Mouse (Mus musculus) midbrain, postnatal 0 days (tissue): ENCODE results near the gene Shb. TPM values are rescaled to one million over a fixed set of nuclear protein-coding genes. Genes with fewer than 3 reads are reported as not detected.
A peak's percentile ranks its signal among the peaks of the same experiment; 100 is the strongest.

ENCODE experiments used
- ATAC-seq: fragments of 200-750 bp; cut with Nextera tagmentation; 2 replicates; pipeline ENCODE4 v1.8.0; 2017; ENCODE audit warnings: moderate number of reproducible peaks, mild to moderate bottlenecking, moderate TSS enrichment, moderate library complexity; ENCODE audit not compliant: low FRiP score
- DNase-seq: peaks from one replicate; pipeline ENCODE4 v3.0.0-alpha.2; 2015; ENCODE audit warnings: low spot score
- H3K27ac ChIP-seq: fragments of 300-500 bp; sonication (generic); 2 replicates; pipeline ENCODE4 v1.5.1; 2014; ENCODE audit warnings: low read depth, mild to moderate bottlenecking, low read length, mixed read lengths
- H3K27me3 ChIP-seq: fragments of 300-500 bp; sonication (generic); 2 replicates; pipeline ENCODE4 v1.6.1; 2014; ENCODE audit warnings: low read length, control low read depth, mixed read lengths; ENCODE audit not compliant: insufficient read depth
- H3K36me3 ChIP-seq: fragments of 300-500 bp; sonication (generic); 2 replicates; pipeline ENCODE4 v1.6.1; 2014; ENCODE audit warnings: low read length, control low read depth, mixed read lengths; ENCODE audit not compliant: insufficient read depth
- H3K4me1 ChIP-seq: fragments of 300-500 bp; sonication (generic); 2 replicates; pipeline ENCODE4 v1.6.1; 2014; ENCODE audit warnings: mild to moderate bottlenecking, control low read depth, antibody characterized with exemption, low read length, mixed read lengths; ENCODE audit not compliant: insufficient read depth
- H3K4me2 ChIP-seq: fragments of 300-500 bp; sonication (generic); 2 replicates; pipeline ENCODE4 v1.6.1; 2014; ENCODE audit warnings: low read depth, mild to moderate bottlenecking, low read length, mixed read lengths; ENCODE audit not compliant: poor library complexity, severe bottlenecking
- H3K4me3 ChIP-seq: fragments of 300-500 bp; sonication (generic); 2 replicates; pipeline ENCODE4 v1.5.1; 2014; ENCODE audit warnings: low read depth, mild to moderate bottlenecking, low read length, moderate library complexity
- H3K9ac ChIP-seq: fragments of 300-500 bp; sonication (generic); replicated peaks from 2 replicates; pipeline ENCODE4 v1.6.1; 2014; ENCODE audit warnings: mild to moderate bottlenecking, low read length, moderate library complexity, mixed read lengths; ENCODE audit not compliant: poor library complexity, severe bottlenecking
- H3K9me3 ChIP-seq: fragments of 300-500 bp; sonication (generic); 2 replicates; pipeline ENCODE4 v1.6.1; 2016; ENCODE audit warnings: low read length, control low read depth
- CTCF ChIP-seq: IDR thresholded peaks from 2 replicates; pipeline ENCODE4 v1.5.1; 2016; ENCODE audit warnings: antibody characterized with exemption, mild to moderate bottlenecking
- WGBS: fragments of 180-500 bp; shearing (Covaris S2); extraction: QIAGEN DNeasy Blood & Tissue Kit; methylation state at CpG from one replicate; pipeline ENCODE4 v1.1.7; 2014; 5-methylcytosine and 5-hydroxymethylcytosine counted together
- polyA plus RNA-seq: library from polyadenylated mRNA; unstranded; fragments of >200 nt; fragmentation: Nextera tagmentation; extraction: Ambion mirVana; gene quantifications from 2 replicates; pipeline ENCODE4 v1.2.1, GENCODE M21; 2015
- total RNA-seq: library from RNA; depleted of rRNA; stranded (reverse); fragments of >200 nt; gene quantifications from 2 replicates; pipeline ENCODE4 v1.2.3, GENCODE M21; 2014

Shb gene
- total and polyA plus RNA-seq, 2 experiments from 2014 or later, result 5.8 to 21.9 TPM

DNA sequence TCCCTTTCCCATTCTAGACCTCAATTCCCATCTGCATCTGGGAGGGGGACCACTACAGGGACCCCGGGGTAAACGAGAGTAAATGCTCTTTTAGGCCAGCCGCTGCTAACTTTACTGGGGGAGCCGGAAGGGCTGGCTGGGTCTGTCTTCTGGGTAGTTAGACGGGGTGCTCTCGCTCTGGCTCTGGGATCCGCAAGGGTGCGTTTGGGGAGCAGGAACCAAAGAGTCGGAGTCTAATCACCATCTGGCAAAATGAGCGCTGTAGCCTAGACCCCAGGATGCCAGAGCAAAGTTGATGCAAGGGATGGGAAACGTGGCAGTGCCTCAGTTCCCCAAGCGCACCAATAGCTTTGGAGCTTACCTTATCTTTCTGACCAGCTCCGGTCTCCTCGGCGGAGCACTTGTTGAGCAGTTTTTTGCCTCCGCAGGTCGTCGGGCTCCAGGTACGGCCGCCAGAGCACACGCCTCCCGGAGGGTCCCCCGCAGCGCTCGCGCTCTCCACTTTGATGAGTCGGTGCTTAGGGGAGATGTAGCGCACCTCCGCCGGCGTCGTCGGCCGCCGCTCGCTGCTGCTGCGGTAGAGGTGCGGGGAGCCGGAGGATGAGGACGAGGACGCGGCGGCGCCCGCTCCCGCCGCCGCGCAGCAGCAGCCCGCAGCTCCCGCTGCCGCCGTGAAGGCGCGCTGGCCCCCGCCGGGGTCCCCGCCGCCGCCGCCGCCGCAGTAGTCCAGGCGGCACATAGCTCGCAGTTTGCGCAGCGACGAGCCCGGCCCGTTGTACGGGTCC lies 2.9 kb downstream of the Shb start:
- WGBS, result under 1% methylated on average over 47 of the region's 71 CpGs
- DNase-seq, result no peak
- Histone ChIP-seq H3K4me3 (peak overlapping the region; percentile 75), H3K27ac (peak overlapping the region; percentile 75; the same call in 1 of the 2 replicates), H3K36me3 (no peaks in the 10 kb centered on the region), H3K9me3 (no peaks in the 10 kb centered on the region), H3K9ac (peak overlapping the region; percentile 78), H3K4me1 (peaks cover 10% of the 10 kb centered on the region; the same call in 1 of the 2 replicates), H3K4me2 (peak overlapping the region; percentile 89), H3K27me3 (no peaks in the 10 kb centered on the region)
- TF ChIP-seq CTCF, result no peak
- ATAC-seq, result no peak

DNA sequence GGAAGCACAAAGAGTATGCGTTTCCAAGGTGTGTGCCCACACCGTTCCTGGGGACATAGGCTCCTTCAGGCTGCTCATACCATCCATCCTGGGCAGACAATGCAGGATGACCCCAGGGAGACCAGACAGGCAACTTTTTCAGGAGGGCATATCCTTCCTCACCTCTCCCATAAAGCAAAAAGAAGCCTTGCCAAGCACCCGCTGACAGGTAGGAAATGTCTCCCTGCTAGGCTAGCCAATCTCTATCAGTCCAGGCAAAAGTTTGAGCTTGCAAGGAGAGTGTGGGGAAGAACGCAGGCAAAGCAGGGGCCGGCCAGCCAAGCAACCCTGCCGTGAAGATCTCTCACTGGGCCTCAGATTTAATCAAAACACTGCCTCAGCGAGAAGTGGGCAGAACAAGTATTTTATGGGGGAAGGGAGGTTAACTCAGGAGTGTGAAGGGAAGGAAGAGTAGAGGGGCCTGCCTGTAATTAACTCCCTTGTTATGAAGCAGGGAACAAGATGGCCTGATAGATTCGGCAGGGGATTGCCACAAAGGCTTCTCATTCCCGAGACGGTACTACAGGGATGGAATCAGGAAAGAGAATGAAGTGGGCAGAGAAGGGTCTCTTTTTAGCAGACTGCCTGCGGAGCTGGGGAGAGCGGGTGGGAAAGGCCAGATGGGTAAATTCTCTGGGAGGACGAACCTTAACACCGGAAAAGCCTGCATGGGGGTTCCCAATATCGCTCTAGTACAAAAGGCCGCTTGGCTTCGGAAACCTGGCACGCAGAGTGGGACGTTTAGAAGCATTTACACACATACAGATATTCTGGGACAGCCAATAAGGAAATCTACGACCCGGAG lies 3.7 kb downstream of the Shb start:
- 5% methylated on average over 21 of the region's 21 CpGs for WGBS
- DNase-seq (no peak), ATAC-seq (no peak)
- no peak for TF ChIP-seq CTCF
- Histone ChIP-seq H3K9me3 (no peaks in the 10 kb centered on the region), H3K27me3 (no peaks in the 10 kb centered on the region), H3K9ac (peak overlapping the region; percentile 42; the same call in 1 of the 2 replicates), H3K27ac (no peak overlapping the region), H3K4me2 (peak overlapping the region; percentile 89), H3K4me3 (peak overlapping the region; percentile 75), H3K4me1 (peaks cover 10% of the 10 kb centered on the region; the same call in 1 of the 2 replicates), H3K36me3 (no peaks in the 10 kb centered on the region)

DNA sequence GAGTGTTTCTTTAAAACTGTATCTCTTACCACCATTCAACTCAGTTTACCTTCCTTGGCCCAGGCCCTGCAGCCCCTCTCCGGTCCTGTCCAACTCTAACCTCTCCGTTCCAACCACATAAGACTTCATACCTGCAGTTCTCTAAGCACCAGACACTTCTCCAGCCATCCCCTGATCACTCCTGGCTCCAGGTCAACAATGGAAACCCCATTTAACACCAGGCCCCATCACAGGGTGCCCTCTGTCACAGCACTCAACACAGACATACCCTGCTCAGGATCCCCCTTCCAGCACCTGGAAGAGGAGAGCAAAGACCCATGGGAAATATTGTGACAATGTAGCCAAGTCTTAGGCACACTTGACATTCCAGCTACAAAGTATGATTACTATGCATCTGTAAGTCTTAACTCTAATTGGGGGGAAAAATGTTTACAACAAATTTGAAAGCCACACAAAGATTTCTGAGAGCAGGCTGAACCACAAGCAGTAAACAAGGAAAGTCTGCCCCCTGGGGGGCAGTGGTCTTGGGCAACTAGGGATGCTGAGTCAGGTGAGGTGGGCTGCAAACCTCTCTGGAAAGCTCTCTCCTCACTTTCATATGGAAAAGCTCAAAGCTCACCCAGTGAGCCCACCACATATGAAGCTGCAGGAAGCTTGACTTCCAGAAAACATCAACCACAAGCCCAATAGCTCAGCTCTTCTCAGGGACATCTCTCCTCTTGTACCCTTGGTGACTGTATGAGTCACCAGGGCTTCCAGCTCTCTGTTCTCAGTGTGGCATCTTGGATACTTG lies 4.5 kb downstream of the Shb start:
- Histone ChIP-seq H3K36me3 (no peaks in the 10 kb centered on the region), H3K4me3 (peak overlapping the region; percentile 75)
- TF ChIP-seq CTCF, result peak; percentile 44

DNA sequence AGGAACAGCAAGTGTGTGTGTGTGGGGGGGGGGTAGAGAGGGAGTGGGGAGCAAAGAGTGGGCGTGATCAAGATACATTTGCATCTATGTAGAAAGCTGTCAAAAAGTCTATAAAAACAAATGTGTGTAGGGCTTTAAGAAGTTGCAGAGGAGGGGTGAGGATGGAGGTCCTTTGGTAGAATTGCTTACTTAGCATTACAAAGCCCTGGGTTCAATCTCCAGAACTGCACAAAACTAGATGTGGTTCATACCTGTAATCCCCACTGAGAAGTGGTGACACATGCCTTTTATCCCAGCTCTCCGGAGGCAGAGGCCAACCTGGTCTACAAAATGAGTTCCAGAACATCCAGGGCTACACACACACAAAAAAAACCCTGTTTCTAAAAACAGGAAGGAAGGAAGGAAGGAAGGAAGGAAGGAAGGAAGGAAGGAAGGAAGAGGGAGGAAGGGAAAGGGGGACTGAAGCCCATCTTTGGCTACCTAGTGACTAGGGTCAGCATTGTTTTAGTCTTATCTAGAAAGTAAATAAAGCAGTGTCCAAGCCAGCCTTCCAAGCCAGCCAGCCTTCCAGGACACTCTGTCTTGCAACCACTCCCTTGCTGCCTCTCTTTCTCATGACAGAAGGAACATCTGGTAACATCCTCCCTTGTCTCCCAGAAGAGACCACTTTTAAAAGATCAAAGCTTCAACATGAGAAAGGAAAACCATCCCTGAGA lies 5.3 kb downstream of the Shb start:
- no peaks in the 10 kb centered on the region for H3K27me3 ChIP-seq
- no peak for TF ChIP-seq CTCF
- H3K4me3 ChIP-seq, result no peak overlapping the region; the same call in none of the 2 replicates
- no peak overlapping the region for H3K9ac ChIP-seq
- ATAC-seq, result no peak
- peaks cover 10% of the 10 kb centered on the region; the same call in 1 of the 2 replicates for H3K4me1 ChIP-seq
- H3K36me3 ChIP-seq, result no peaks in the 10 kb centered on the region
- WGBS, result 60% methylated on average over 2 of the region's 2 CpGs
- H3K9me3 ChIP-seq, result no peaks in the 10 kb centered on the region
- DNase-seq, result no peak
- peak overlapping the region; percentile 89 for H3K4me2 ChIP-seq
- no peak overlapping the region for H3K27ac ChIP-seq

More for the DNA sequence above, 4.5 kb downstream of the Shb start:
- Histone ChIP-seq H3K9me3 (no peaks in the 10 kb centered on the region), H3K27ac (no peak overlapping the region), H3K4me1 (peaks cover 10% of the 10 kb centered on the region; the same call in 1 of the 2 replicates), H3K4me2 (peak overlapping the region; percentile 89), H3K27me3 (no peaks in the 10 kb centered on the region), H3K9ac (peak overlapping the region; percentile 39; the same call in 1 of the 2 replicates)
- ATAC-seq (no peak), DNase-seq (no peak)
- WGBS, result 85% methylated on average over 2 of the region's 2 CpGs

DNA sequence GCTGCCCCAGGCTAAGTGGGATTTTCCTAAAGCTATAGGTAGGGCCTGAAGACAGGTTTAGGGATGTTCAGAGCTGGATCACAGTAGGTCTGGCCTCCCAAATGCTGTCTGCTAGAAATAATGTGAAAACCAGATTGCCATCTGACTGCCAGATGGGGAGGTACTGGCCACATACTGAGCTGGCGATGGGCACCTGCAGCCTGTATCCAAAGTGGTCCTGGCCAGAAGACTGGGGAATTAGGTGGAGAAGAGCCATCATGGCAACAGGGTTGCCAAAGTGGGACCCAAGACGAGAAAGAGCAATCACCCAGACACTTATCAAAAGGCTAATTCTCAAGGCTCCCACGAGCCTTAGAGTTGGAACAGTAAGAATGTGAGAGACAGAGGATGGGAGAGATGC lies 6.1 kb downstream of the Shb start:
- no peak overlapping the region for H3K27ac ChIP-seq
- peaks cover 10% of the 10 kb centered on the region; the same call in 1 of the 2 replicates for H3K4me1 ChIP-seq
- H3K27me3 ChIP-seq, result no peaks in the 10 kb centered on the region
- no peak overlapping the region for H3K4me3 ChIP-seq
- no peaks in the 10 kb centered on the region for H3K36me3 ChIP-seq
- no peak for ATAC-seq
- no peak overlapping the region; the same call in 1 of the 2 replicates for H3K4me2 ChIP-seq
- no peak for DNase-seq
- H3K9ac ChIP-seq, result no peak overlapping the region
- H3K9me3 ChIP-seq, result no peaks in the 10 kb centered on the region
- 83% methylated on average over 3 of the region's 3 CpGs for WGBS
- no peak for TF ChIP-seq CTCF
